Mouse (Mus musculus): Measurements from ENCODE around the gene Suclg2.

- TF ChIP-seq CTCF (IDR thresholded peaks at IDR 0.05; ENCODE audit: low read depth, low read length) (no peak), GATA1 (IDR thresholded peaks at IDR 0.05; ENCODE audit: borderline replicate concordance, low read length) (no peak)
Observed at GRCm38 (mm10) chr6:95701786-95702185, 16.8 kb downstream of the Suclg2 start.
